Mouse (Mus musculus): ENCODE results near the gene Rab3ip. TPM values are rescaled to one million over a fixed set of nuclear protein-coding genes. Genes with fewer than 3 reads are reported as not detected.

The Rab3ip gene
- polyA plus RNA-seq, 1 experiment from 2014 or later = 14.4 TPM

DNA sequence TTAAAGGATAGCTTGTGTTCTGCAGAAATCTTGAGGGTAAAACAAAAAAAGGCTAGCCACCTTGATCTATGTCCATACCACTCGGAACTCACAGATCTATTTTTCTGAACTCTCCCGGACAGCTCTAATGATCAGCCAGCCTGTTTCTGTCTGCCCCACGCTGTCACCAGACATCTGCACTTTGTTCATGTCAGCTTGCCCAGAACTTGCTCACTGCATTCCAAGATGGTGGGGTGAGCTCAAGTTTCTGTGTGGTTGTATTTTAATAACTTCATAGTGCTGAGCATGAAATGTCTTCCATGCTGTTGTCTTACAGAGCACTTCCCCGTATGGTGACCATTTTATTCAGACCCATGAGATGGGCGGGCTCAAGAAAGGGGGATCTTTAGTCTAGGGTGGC lies 14.7 kb upstream of the Rab3ip start:
- TF ChIP-seq EP300 (optimal IDR thresholded peaks at IDR 0.05) (no peak), CTCF (IDR thresholded peaks at IDR 0.05; ENCODE audit: low read depth) (no peak)
- Histone ChIP-seq H3K4me1 (replicated peaks; ENCODE audit: control insufficient read depth, insufficient read depth) (no peaks in the 10 kb centered on the region), H3K27ac (replicated peaks) (no peak overlapping the region), H3K9me3 (ENCODE audit: control insufficient read depth, low read length) (no peaks in the 10 kb centered on the region), H3K4me3 (ENCODE audit: low read depth, low read length) (no peak overlapping the region), H3K27me3 (ENCODE audit: control insufficient read depth, insufficient read depth, low read length) (no peaks in the 10 kb centered on the region), H3K36me3 (ENCODE audit: control insufficient read depth, insufficient read depth, low read length) (no peaks in the 10 kb centered on the region), H3K4me2 (replicated peaks; ENCODE audit: low read depth) (no peak overlapping the region), H3K9ac (ENCODE audit: low read length) (no peak overlapping the region)
- ATAC-seq (ENCODE audit: low FRiP score, low TSS enrichment) (no peak), DNase-seq (ENCODE audit: low spot score) (no peak)
- WGBS = 51% methylated on average over 5 of the region's 5 CpGs

DNA sequence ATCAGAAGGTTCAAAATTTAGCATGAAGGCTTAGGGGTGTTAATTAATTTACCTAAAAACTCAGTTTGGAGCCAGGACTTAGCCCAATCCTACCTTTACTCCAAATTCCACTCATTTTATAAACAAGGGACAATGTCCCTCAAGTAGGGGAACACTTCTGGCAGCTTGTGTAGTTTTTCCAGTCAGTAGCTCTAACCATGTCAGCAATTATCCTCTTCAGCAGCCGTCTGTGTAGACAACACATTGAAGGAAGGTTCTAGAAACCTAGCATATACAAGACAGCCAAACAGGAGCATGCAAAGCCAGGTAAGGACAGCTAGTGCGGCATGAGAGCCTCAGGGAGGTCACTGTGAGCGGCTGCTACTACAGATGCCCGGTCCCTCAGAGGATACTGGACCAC lies 14.0 kb upstream of the Rab3ip start:
- 74% methylated on average over 4 of the region's 4 CpGs for WGBS
- Histone ChIP-seq H3K27me3 (ENCODE audit: control insufficient read depth, insufficient read depth, low read length) (no peaks in the 10 kb centered on the region), H3K9me3 (ENCODE audit: control insufficient read depth, low read length) (no peaks in the 10 kb centered on the region), H3K36me3 (ENCODE audit: control insufficient read depth, insufficient read depth, low read length) (no peaks in the 10 kb centered on the region), H3K9ac (ENCODE audit: low read length) (no peak overlapping the region), H3K4me3 (ENCODE audit: low read depth, low read length) (no peak overlapping the region), H3K4me2 (replicated peaks; ENCODE audit: low read depth) (no peak overlapping the region), H3K27ac (replicated peaks) (no peak overlapping the region), H3K4me1 (replicated peaks; ENCODE audit: control insufficient read depth, insufficient read depth) (no peaks in the 10 kb centered on the region)
- DNase-seq (ENCODE audit: low spot score) (no peak), ATAC-seq (ENCODE audit: low FRiP score, low TSS enrichment) (no peak)
- TF ChIP-seq CTCF (IDR thresholded peaks at IDR 0.05; ENCODE audit: low read depth) = no peak
- no peak for TF ChIP-seq EP300 (optimal IDR thresholded peaks at IDR 0.05)

DNA sequence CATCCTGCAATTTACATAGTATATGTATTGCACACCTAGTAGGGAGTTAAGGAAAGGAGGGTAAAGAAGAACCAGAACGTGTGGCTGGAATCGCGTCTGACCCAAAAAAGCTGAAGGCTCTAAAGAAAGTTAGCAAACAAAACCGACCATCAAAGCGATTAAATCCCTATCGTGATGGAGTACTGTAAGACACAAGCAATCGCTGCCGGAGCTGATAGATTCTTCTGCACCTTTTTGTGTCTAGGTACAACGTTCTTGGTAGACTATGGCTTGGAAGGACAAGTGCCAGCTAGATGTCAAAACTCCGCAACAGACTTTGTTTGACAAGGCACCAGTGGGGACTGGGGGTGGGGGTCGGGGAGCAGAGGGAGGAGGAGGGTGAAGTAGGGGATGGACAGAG lies 13.5 kb upstream of the Rab3ip start:
- DNase-seq (ENCODE audit: low spot score) = no peak
- H3K36me3 ChIP-seq (ENCODE audit: control insufficient read depth, insufficient read depth, low read length) = no peaks in the 10 kb centered on the region
- WGBS = 63% methylated on average over 11 of the region's 11 CpGs
- H3K9me3 ChIP-seq (ENCODE audit: control insufficient read depth, low read length) = no peaks in the 10 kb centered on the region
- TF ChIP-seq EP300 (optimal IDR thresholded peaks at IDR 0.05) (no peak), CTCF (IDR thresholded peaks at IDR 0.05; ENCODE audit: low read depth) (no peak)
- H3K9ac ChIP-seq (ENCODE audit: low read length) = no peak overlapping the region
- no peak overlapping the region for H3K4me2 ChIP-seq (replicated peaks; ENCODE audit: low read depth)
- no peak overlapping the region for H3K4me3 ChIP-seq (ENCODE audit: low read depth, low read length)
- no peak overlapping the region for H3K27ac ChIP-seq (replicated peaks)
- ATAC-seq (ENCODE audit: low FRiP score, low TSS enrichment) = no peak
- H3K4me1 ChIP-seq (replicated peaks; ENCODE audit: control insufficient read depth, insufficient read depth) = no peaks in the 10 kb centered on the region
- H3K27me3 ChIP-seq (ENCODE audit: control insufficient read depth, insufficient read depth, low read length) = no peaks in the 10 kb centered on the region

DNA sequence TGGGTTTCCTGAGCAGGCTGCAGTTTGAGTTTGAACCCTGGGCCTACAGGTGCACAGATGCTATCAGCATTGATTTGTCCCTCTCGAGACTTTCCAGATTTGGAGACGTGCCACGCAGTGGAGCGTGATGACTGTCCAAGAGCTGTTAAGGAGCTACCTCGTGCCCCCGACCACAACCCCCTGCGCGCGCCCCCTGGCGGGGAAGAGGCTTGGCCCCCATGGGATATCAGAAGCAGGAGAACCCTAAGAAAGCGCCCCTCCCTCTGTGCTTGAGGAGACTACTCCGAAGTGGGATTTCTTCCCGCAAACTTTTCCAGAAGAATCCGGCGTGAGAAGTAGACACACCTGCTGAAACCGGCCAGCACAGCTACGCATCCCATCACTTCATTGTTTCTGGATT lies 12.2 kb upstream of the Rab3ip start:
- ATAC-seq (ENCODE audit: low FRiP score, low TSS enrichment) (no peak), DNase-seq (ENCODE audit: low spot score) (peak; percentile 20)
- H3K4me2 ChIP-seq (replicated peaks; ENCODE audit: low read depth) = no peak overlapping the region
- WGBS = 53% methylated on average over 17 of the region's 17 CpGs
- H3K4me1 ChIP-seq (replicated peaks; ENCODE audit: control insufficient read depth, insufficient read depth) = no peaks in the 10 kb centered on the region
- H3K9me3 ChIP-seq (ENCODE audit: control insufficient read depth, low read length) = no peaks in the 10 kb centered on the region
- H3K27me3 ChIP-seq (ENCODE audit: control insufficient read depth, insufficient read depth, low read length) = no peaks in the 10 kb centered on the region
- no peaks in the 10 kb centered on the region for H3K36me3 ChIP-seq (ENCODE audit: control insufficient read depth, insufficient read depth, low read length)
- no peak overlapping the region for H3K9ac ChIP-seq (ENCODE audit: low read length)
- no peak overlapping the region for H3K27ac ChIP-seq (replicated peaks)
- peak; percentile 41 for TF ChIP-seq CTCF (IDR thresholded peaks at IDR 0.05; ENCODE audit: low read depth)
- no peak for TF ChIP-seq EP300 (optimal IDR thresholded peaks at IDR 0.05)
- H3K4me3 ChIP-seq (ENCODE audit: low read depth, low read length) = no peak overlapping the region

DNA sequence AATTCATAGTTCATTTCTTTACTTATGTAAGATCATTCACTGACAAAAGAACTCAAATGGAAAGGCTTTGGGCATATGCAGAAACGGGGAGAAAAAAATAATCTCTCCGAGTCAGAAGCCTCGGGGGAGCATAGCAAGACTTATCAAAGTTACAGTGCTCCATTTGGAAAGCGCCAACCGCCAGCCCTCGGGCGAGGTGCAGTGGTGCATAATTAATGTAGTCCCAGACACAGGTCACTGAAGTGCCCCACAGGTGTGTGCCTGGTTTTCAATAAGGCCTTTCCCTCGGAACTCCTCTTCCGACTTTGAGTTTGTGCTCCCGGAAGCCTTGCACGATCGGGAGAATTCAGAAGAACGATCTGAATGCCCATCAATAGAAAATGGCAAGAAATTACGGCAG lies 11.6 kb upstream of the Rab3ip start:
- Histone ChIP-seq H3K9me3 (ENCODE audit: control insufficient read depth, low read length) (no peaks in the 10 kb centered on the region), H3K27me3 (ENCODE audit: control insufficient read depth, insufficient read depth, low read length) (no peaks in the 10 kb centered on the region), H3K36me3 (ENCODE audit: control insufficient read depth, insufficient read depth, low read length) (no peaks in the 10 kb centered on the region), H3K27ac (replicated peaks) (no peak overlapping the region), H3K4me1 (replicated peaks; ENCODE audit: control insufficient read depth, insufficient read depth) (no peaks in the 10 kb centered on the region), H3K9ac (ENCODE audit: low read length) (no peak overlapping the region), H3K4me2 (replicated peaks; ENCODE audit: low read depth) (no peak overlapping the region), H3K4me3 (ENCODE audit: low read depth, low read length) (no peak overlapping the region)
- DNase-seq (ENCODE audit: low spot score) = no peak
- no peak for TF ChIP-seq EP300 (optimal IDR thresholded peaks at IDR 0.05)
- TF ChIP-seq CTCF (IDR thresholded peaks at IDR 0.05; ENCODE audit: low read depth) = no peak
- 78% methylated on average over 14 of the region's 14 CpGs for WGBS
- ATAC-seq (ENCODE audit: low FRiP score, low TSS enrichment) = no peak

DNA sequence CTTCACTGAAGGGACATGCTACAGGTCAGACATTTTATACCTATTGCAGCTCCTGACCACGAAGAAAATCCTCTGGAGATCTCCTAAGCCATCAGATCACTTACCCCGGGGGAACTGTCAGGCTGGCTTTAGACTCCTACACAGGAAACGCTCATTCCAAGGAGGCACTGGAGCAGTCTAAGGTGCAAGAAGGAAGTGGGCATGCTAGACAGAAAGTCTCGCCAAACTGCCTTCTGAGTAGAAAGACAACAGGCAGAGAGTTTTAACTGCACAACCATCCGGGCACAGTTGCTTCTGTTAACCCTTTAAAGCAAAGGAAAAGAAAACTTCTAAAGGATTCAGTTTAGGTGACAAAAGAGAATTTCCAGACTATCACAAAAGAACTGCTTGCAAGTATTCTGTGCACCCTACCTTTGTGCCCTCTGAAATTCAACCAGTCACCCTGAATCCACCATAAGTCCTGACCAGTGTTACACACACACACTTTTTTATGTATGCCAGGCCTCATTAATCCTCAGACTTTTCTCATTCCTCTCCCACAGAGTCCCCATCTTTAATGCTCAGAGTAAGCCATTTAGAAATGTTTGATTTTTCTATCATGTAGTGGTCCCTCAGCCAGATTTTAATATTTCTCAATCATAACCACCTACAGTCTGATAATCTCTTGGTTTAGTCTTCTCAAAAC lies 7.4 kb upstream of the Rab3ip start:
- H3K27me3 ChIP-seq (ENCODE audit: control insufficient read depth, insufficient read depth, low read length) = no peaks in the 10 kb centered on the region
- ATAC-seq (ENCODE audit: low FRiP score, low TSS enrichment) = no peak
- H3K9ac ChIP-seq (ENCODE audit: low read length) = no peak overlapping the region
- H3K4me2 ChIP-seq (replicated peaks; ENCODE audit: low read depth) = no peak overlapping the region
- TF ChIP-seq CTCF (IDR thresholded peaks at IDR 0.05; ENCODE audit: low read depth) (no peak), EP300 (optimal IDR thresholded peaks at IDR 0.05) (no peak)
- WGBS = 49% methylated on average over 5 of the region's 5 CpGs
- H3K4me3 ChIP-seq (ENCODE audit: low read depth, low read length) = no peak overlapping the region
- no peaks in the 10 kb centered on the region for H3K9me3 ChIP-seq (ENCODE audit: control insufficient read depth, low read length)
- no peak for DNase-seq (ENCODE audit: low spot score)
- no peaks in the 10 kb centered on the region for H3K36me3 ChIP-seq (ENCODE audit: control insufficient read depth, insufficient read depth, low read length)
- H3K4me1 ChIP-seq (replicated peaks; ENCODE audit: control insufficient read depth, insufficient read depth) = no peaks in the 10 kb centered on the region
- no peak overlapping the region for H3K27ac ChIP-seq (replicated peaks)
